Mouse (Mus musculus) liver, embryonic 11.5 days (tissue): Measurements from ENCODE around the gene Bcam. TPM values are rescaled to one million over a fixed set of nuclear protein-coding genes. Genes with fewer than 3 reads are reported as not detected.

Experiments
- polyA plus RNA-seq: library from polyadenylated mRNA; unstranded; fragments of >200 nt; fragmentation: Nextera tagmentation; extraction: Ambion mirVana; gene quantifications from 2 replicates; pipeline ENCODE4 v1.2.1, GENCODE M21; 2014

Bcam gene
- polyA plus RNA-seq, 1 experiment from 2014 or later = 21.8 TPM

Other genes starting within 250 kb of the Bcam start
- 2.9 and 3.1 TPM in 2 replicates for gene Ppp1r37, start 207.9 kb downstream of the Bcam start, polyA plus RNA-seq
- 2.3 and 2.4 TPM in 2 replicates for gene Zfp296, start 193.7 kb downstream of the Bcam start, polyA plus RNA-seq
- gene Gemin7, start 193.4 kb downstream of the Bcam start, polyA plus RNA-seq = 133 and 142 TPM in 2 replicates
- 33.4 and 45.5 TPM in 2 replicates for gene Clasrp, start 166.5 kb downstream of the Bcam start, polyA plus RNA-seq
- gene Relb, start 141.6 kb downstream of the Bcam start, polyA plus RNA-seq = 2.0 and 2.3 TPM in 2 replicates
- 89.9 and 94.9 TPM in 2 replicates for gene Clptm1, start 106.0 kb downstream of the Bcam start, polyA plus RNA-seq
- gene Apoc2, start 93.1 kb downstream of the Bcam start, polyA plus RNA-seq = 235 and 244 TPM in 2 replicates
- not detected in 2 replicates for gene Gm44805, start 89.6 kb downstream of the Bcam start, polyA plus RNA-seq
- 4.8 and 5.4 TPM in 2 replicates for gene Apoc4, start 89.5 kb downstream of the Bcam start, polyA plus RNA-seq
- 173 and 199 TPM in 2 replicates for gene Apoc1, start 78.4 kb downstream of the Bcam start, polyA plus RNA-seq
- gene Apoe, start 71.8 kb downstream of the Bcam start, polyA plus RNA-seq = 1,439 and 1,470 TPM in 2 replicates
- gene Tomm40, start 55.6 kb downstream of the Bcam start, polyA plus RNA-seq = 259 and 264 TPM in 2 replicates
- 55.9 and 58.4 TPM in 2 replicates for gene Nectin2, start 20.5 kb downstream of the Bcam start, polyA plus RNA-seq
- 1.4 TPM in 2 replicates for gene Cblc, start 25.8 kb upstream of the Bcam start, polyA plus RNA-seq
- gene Bcl3, start 51.8 kb upstream of the Bcam start, polyA plus RNA-seq = 5.4 and 7.0 TPM in 2 replicates
- not detected in 2 replicates for gene Gm19345, start 81.0 kb upstream of the Bcam start, polyA plus RNA-seq
- not detected in 2 replicates for gene Ceacam16, start 90.3 kb upstream of the Bcam start, polyA plus RNA-seq
- gene Ceacam19, start 116.9 kb upstream of the Bcam start, polyA plus RNA-seq = not detected in 2 replicates
- 5.1 and 6.1 TPM in 2 replicates for gene Pvr, start 150.1 kb upstream of the Bcam start, polyA plus RNA-seq
- 0.59 and 0.73 TPM in 2 replicates for gene Igsf23, start 179.7 kb upstream of the Bcam start, polyA plus RNA-seq
- gene Ceacam20, start 194.4 kb upstream of the Bcam start, polyA plus RNA-seq = not detected in 2 replicates
- gene Nlrp9b, start 220.4 kb upstream of the Bcam start, polyA plus RNA-seq = not detected in 2 replicates